Mouse (Mus musculus) thymus, postnatal 14 days (tissue): Measurements from ENCODE around the gene Lgals1.
"Not testable (repeated sequence)": the region's sequence is repeated elsewhere in the genome, so short reads cannot be mapped to it uniquely, and the experiment has no call there.

Source experiments
- DNase-seq: peaks from one replicate; pipeline ENCODE4 v3.0.0; 2021

The Lgals1 gene

GRCm38 (mm10) chr15:78926021-78926919 lies at the start of gene Lgals1:
Lgals1 (plus strand) TSS chr15:78926725.
- peak; percentile 85 for DNase-seq

DNA sequence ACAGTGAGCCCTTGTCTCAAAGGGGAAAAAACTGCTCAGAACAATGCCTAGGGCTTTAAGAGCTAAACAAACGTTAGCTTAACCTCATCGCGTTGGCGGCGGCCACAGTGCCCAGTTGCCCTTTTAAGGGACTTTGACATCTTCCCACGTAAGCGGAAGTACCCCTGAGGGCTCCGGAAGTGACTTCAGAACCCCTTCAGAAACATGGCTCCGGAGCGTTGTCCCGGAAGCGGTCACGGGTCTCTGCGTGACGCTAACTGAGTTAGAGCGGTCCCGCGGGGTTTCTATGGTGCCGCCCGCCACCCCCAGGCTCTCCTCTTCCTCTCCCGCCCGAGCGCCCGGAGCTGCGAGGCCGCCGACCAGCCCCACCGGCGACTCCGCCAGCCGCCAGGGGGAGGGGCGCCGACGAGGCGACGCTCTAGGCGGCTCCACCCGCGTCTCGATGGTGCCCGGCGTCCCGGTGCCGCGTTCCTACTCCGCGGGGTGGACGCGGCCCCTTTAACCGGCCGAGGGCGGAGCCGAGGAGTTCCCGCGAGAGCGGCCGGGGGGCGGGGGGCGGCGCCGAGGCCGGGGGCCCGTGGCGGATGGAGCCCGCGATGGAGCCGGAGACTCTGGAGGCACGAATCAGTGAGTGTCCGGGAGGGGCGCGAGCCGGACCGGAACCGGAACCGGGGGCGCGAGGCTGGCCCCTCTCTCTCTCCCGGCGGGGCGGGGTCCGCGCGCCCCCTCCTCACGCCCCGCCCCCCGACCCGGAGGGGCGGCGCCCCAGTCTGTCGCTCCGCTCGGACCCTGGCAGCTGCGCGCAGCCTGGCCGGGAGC lies 49.3 kb upstream of the Lgals1 start, which contains the start of gene Gga1:
Gga1 (plus strand) TSS at position 200 of the 819 bp plus-strand sequence.
- peak; percentile 92 for DNase-seq

DNA sequence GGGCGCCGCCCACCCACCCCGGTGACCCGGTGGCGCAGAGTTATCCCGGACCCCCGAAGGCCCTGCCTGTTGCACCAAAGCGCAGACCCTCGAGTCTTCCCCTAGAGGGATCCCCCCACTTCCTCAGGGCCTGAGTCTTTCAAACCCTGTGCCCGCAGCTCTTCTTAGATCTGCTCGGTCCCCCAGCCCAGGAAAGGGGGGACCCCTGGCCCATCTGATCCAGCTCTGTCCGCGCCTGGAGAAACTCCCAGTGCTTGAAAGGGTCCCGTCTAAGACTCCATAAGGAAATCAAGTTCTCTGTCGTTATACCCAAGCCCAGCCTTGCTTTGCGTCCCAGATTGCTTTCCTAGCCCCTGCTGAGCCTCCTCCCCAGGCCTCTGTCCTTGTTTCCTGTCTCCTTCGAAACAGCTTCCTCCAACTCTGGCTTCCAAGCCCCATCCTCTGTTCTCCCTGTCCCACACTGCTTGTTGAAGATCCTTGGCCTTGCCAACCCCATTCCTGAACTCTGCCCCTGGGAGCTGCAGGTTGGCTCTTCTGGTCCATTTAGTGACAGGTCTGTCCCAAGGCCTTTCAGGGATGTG lies 48.6 kb upstream of the Lgals1 start:
- no peak for DNase-seq

DNA sequence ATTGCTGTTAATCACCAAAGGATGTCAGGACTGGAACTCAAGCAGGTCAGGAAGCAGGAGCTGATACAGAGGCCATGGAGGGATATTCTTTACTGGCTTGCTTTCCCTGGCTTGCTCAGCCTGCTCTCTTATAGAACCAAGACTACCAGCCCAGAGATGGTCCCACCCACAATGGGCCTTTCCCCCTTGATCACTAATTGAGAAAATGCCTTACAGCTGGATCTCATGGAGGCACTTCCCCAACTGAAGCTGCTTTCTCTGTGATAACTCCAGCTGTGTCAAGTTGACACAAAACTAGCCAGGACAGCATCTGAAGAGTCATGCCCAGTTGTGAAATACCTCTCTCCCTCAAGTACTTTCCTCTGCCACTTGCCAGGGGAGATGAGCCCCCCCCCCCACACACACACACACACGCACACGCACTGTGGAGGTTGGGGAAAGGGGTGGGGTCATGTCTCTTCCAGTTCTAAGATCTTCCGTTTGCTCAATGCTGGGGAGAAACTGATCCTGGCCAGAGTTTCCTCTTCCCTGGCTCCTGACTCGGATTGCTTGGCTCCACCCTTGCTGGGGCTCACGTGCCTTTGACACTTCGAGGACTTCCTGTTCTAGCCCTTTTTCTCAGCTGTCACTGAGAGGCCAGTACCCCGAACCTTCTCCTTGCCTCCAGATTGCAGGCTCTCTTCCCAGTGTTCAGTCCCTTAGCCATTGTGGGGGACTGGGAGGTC lies 47.6 kb upstream of the Lgals1 start:
- DNase-seq: not testable (repeated sequence)

- no peak for DNase-seq
These were observed 46.1 kb upstream of the Lgals1 start for GRCm38 (mm10) chr15:78880432-78880831.

- no peak for DNase-seq
These were observed 44.7 kb upstream of the Lgals1 start for GRCm38 (mm10) chr15:78881828-78882227.

DNA sequence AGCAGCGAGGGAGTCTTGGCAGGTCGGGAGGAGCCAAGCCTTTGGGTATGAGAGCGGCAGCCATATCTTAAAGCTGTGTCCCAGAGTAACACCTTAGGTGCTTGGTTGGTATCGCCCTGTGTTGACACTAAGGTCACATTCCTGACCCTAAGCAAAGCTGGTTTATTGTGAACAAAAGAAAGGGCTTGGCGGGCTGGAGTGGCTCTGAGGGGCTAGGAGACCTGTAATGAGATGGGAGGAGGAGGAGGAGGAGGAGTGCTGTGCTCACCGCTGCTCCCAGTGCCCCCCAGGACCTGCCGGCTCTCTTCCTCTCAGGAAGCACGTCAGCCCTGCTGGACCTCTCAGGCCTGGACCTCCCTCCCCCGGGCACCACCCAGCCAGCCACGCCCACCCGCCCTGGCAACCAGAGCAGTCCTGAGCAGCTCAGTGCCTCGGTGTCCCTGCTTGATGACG lies 37.1 kb upstream of the Lgals1 start:
- no peak for DNase-seq

DNA sequence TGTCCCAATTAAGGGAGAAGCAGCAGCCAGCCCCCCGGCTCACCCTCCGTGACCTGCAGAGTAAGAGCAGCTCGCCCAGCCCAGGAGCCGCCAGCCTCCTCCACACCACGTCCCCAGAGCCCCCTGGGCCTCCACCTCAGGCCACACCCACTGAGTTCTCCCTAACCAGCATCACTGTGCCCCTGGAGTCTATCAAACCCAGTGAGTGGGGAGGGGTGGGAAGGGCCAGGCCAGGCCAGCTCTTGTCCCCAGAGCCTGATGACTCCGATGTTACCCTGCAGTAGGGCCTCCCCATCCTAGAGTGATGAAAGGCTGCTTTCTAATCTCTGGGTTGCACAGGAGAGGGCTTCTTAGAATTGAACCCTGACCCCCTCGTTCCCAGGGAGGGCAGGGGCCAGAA lies 34.1 kb upstream of the Lgals1 start:
- no peak for DNase-seq

GRCm38 (mm10) chr15:78894726-78895125 lies 31.8 kb upstream of the Lgals1 start:
- peak; percentile 57 for DNase-seq

GRCm38 (mm10) chr15:78895741-78896140 lies 30.8 kb upstream of the Lgals1 start:
- peak; percentile 27 for DNase-seq

DNA sequence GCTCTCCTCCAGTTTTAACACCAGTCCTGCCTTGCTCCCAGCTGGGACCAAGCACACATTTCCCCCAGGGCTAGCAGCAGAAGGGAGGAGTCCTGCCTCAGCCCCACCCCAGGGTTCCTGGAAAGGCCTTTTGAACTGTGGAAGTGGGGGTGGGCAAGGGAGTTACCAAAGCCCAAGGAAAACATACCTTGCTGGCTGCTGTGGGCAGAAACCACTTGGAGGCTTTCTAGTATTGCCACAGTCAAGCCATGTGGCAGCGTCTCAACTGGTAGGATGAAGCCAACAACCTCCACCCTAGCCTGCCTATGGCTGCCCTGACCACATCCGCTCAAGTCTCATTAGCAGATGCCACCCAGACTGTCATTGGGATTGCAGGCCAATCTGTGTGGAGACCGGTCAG lies 30.4 kb upstream of the Lgals1 start:
- peak; percentile 55 for DNase-seq

- DNase-seq: no peak
These were observed 29.0 kb upstream of the Lgals1 start for GRCm38 (mm10) chr15:78897488-78897887.

DNA sequence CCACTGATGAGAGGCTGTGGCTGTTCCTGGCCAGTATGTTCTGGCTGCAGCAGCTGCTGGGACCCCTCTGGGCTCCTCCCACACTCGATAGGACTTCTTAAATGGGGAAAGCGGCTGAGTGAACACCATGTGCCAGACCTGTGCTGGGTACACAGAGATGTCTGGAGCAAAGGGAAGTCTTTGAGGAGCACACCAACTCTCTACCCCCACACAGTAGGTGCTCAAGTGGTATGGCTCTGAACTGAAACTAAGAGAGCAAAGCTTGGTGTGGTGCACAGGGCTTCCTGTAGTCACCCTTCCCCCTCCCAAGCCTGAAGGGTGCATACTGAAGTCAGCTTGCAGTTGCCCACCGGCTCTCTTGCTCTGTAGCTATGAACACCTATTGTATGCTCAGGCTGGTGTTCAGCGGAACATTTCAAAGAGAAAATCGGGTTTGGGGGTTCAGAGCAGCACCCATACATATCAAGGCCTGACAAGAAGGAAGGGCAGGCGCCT lies 28.0 kb upstream of the Lgals1 start:
- DNase-seq: peak; percentile 78

DNA sequence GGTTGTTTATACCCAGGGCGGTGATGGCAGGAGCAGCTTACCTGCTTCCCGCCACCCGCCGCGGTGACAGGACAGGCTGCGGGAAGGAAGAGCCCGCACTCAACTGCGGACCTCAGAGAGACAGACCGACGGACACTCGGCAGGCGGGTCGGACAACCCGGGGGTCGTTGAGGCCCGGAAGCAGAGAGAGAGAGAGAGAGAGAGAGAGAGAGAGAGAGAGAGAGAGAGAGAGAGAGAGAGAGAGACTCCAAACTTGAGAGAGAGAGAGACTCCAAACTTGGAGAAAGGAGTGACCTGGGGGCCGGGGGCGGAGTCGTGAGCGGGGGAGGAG lies 27.2 kb upstream of the Lgals1 start, which contains the start of gene Gm49510:
Gm49510 (plus strand) TSS at position 259 of the 331 bp plus-strand sequence.
- DNase-seq: no peak

GRCm38 (mm10) chr15:78899740-78900584 lies 26.6 kb upstream of the Lgals1 start, which contains the start of gene Sh3bp1:
Sh3bp1 (plus strand) TSS chr15:78899768.
- DNase-seq: peak; percentile 89

- no peak for DNase-seq
These were observed 25.7 kb upstream of the Lgals1 start for GRCm38 (mm10) chr15:78900585-78901421.

- DNase-seq: peak; percentile 38
These were observed 25.1 kb upstream of the Lgals1 start for GRCm38 (mm10) chr15:78901422-78901789.

DNA sequence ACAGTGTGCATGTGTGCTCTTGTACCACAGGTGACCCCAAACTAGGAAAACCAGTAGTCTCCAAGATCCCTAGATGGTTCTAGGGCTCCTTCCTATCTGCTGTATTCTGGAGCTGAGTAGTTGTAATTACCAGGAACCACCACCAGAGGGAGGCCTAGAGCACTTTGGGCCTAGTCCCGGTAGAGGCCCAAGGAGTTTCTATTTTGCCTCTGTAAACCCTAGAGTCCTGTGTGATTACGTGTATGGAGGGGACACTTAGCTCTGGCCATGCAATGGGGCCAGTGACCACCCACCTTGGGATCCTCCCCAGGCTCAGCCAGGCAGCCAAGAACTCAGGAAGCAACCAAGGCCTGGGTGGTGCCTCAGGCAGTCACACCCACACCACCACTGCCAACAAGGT lies 23.3 kb upstream of the Lgals1 start:
- peak; percentile 86 for DNase-seq

- no peak for DNase-seq
These were observed 18.1 kb upstream of the Lgals1 start for GRCm38 (mm10) chr15:78908399-78908798.

GRCm38 (mm10) chr15:78908982-78909381 lies 17.5 kb upstream of the Lgals1 start:
- DNase-seq: no peak
